Mouse (Mus musculus): ENCODE measurements around the gene Lrrfip1.

The Lrrfip1 gene

GRCm38 (mm10) chr1:91144813-91145212 is 146.3 kb downstream of the Lrrfip1 start, which contains the start of gene Rbm44:
Rbm44 (plus strand) TSS chr1:91145089.
- DNase-seq (ENCODE audit: low spot score in 2 of 2) = no peak

- no peak for DNase-seq (ENCODE audit: low spot score in 2 of 2)
Measured at GRCm38 (mm10) chr1:91151509-91151908, 153.0 kb downstream of the Lrrfip1 start.

GRCm38 (mm10) chr1:91166798-91167197 is 168.3 kb downstream of the Lrrfip1 start:
- DNase-seq (ENCODE audit: low spot score in 2 of 2) = no peak

- DNase-seq (ENCODE audit: low spot score in 2 of 2) = no peak
Measured at GRCm38 (mm10) chr1:91169157-91169556, 170.6 kb downstream of the Lrrfip1 start.

- DNase-seq (ENCODE audit: low spot score in 2 of 2) = no peak
Measured at GRCm38 (mm10) chr1:91174796-91175195, 176.3 kb downstream of the Lrrfip1 start.

- DNase-seq (ENCODE audit: low spot score in 2 of 2) = no peak
Measured at GRCm38 (mm10) chr1:91176026-91176425, 177.5 kb downstream of the Lrrfip1 start.

- no peak for DNase-seq (ENCODE audit: low spot score in 2 of 2)
Measured at GRCm38 (mm10) chr1:91176871-91177270, 178.3 kb downstream of the Lrrfip1 start.

All from natural killer cell, adult 2 months (primary cell).